Mouse (Mus musculus): ENCODE measurements around the gene G6pdx. TPM values are rescaled to one million over a fixed set of nuclear protein-coding genes. Genes with fewer than 3 reads are reported as not detected.

G6pdx gene
- total RNA-seq, 2 experiments from 2014 or later = 126 to 164 TPM

Other genes with a start within 250 kb of the G6pdx start
- gene Flna, start 179.4 kb downstream of the G6pdx start, total RNA-seq (2014; fragmentation: Nextera tagmentation) = 292 and 348 TPM in 2 replicates
- gene Flna, start 179.4 kb downstream of the G6pdx start, total RNA-seq (2017) = 465 and 529 TPM in 2 replicates
- 81.8 and 85.5 TPM in 2 replicates for gene Emd, start 174.5 kb downstream of the G6pdx start, total RNA-seq (2014; fragmentation: Nextera tagmentation)
- 71.0 and 75.6 TPM in 2 replicates for gene Emd, start 174.5 kb downstream of the G6pdx start, total RNA-seq (2017)
- gene Rpl10, start 158.4 kb downstream of the G6pdx start, total RNA-seq (2014; fragmentation: Nextera tagmentation) = 5,642 and 5,847 TPM in 2 replicates
- gene Rpl10, start 158.4 kb downstream of the G6pdx start, total RNA-seq (2017) = 1,448 and 1,548 TPM in 2 replicates
- gene Taz, start 147.3 kb downstream of the G6pdx start, total RNA-seq (2014; fragmentation: Nextera tagmentation) = 29.2 and 47.6 TPM in 2 replicates
- gene Taz, start 147.3 kb downstream of the G6pdx start, total RNA-seq (2017) = 30.8 and 41.0 TPM in 2 replicates
- 28.6 and 34.8 TPM in 2 replicates for gene Dnase1l1, start 146.9 kb downstream of the G6pdx start, total RNA-seq (2014; fragmentation: Nextera tagmentation)
- gene Dnase1l1, start 146.9 kb downstream of the G6pdx start, total RNA-seq (2017) = 5.0 and 9.1 TPM in 2 replicates
- gene Atp6ap1, start 132.1 kb downstream of the G6pdx start, total RNA-seq (2014; fragmentation: Nextera tagmentation) = 109 and 114 TPM in 2 replicates
- 127 and 132 TPM in 2 replicates for gene Atp6ap1, start 132.1 kb downstream of the G6pdx start, total RNA-seq (2017)
- 70.7 and 101 TPM in 2 replicates for gene Gdi1, start 124.2 kb downstream of the G6pdx start, total RNA-seq (2014; fragmentation: Nextera tagmentation)
- gene Gdi1, start 124.2 kb downstream of the G6pdx start, total RNA-seq (2017) = 15.4 and 20.4 TPM in 2 replicates
- 42.5 and 46.1 TPM in 2 replicates for gene Fam50a, start 116.2 kb downstream of the G6pdx start, total RNA-seq (2014; fragmentation: Nextera tagmentation)
- gene Fam50a, start 116.2 kb downstream of the G6pdx start, total RNA-seq (2017) = 50.3 and 59.5 TPM in 2 replicates
- 3.7 and 6.3 TPM in 2 replicates for gene Plxna3, start 100.1 kb downstream of the G6pdx start, total RNA-seq (2014; fragmentation: Nextera tagmentation)
- 2.5 and 2.6 TPM in 2 replicates for gene Plxna3, start 100.1 kb downstream of the G6pdx start, total RNA-seq (2017)
- gene Lage3, start 75.6 kb downstream of the G6pdx start, total RNA-seq (2014; fragmentation: Nextera tagmentation) = 72.4 and 93.2 TPM in 2 replicates
- gene Lage3, start 75.6 kb downstream of the G6pdx start, total RNA-seq (2017) = 23.5 and 28.4 TPM in 2 replicates
- gene Ubl4a, start 56.0 kb downstream of the G6pdx start, total RNA-seq (2014; fragmentation: Nextera tagmentation) = 49.7 and 50.3 TPM in 2 replicates
- 15.8 and 17.3 TPM in 2 replicates for gene Ubl4a, start 56.0 kb downstream of the G6pdx start, total RNA-seq (2017)
- 32.0 and 39.6 TPM in 2 replicates for gene Slc10a3, start 55.8 kb downstream of the G6pdx start, total RNA-seq (2014; fragmentation: Nextera tagmentation)
- gene Slc10a3, start 55.8 kb downstream of the G6pdx start, total RNA-seq (2017) = 12.8 and 18.3 TPM in 2 replicates
- gene Fam3a, start 35.9 kb downstream of the G6pdx start, total RNA-seq (2014; fragmentation: Nextera tagmentation) = 8.8 and 21.1 TPM in 2 replicates
- 12.3 and 14.7 TPM in 2 replicates for gene Fam3a, start 35.9 kb downstream of the G6pdx start, total RNA-seq (2017)
- 13.1 and 23.7 TPM in 2 replicates for gene Ikbkg, start 35.9 kb downstream of the G6pdx start, total RNA-seq (2014; fragmentation: Nextera tagmentation)
- gene Ikbkg, start 35.9 kb downstream of the G6pdx start, total RNA-seq (2017) = 23.1 and 57.0 TPM in 2 replicates
- not detected in 2 replicates for gene Gm6880, start 52.2 kb upstream of the G6pdx start, total RNA-seq (2014; fragmentation: Nextera tagmentation)
- not detected in 2 replicates for gene Gm6880, start 52.2 kb upstream of the G6pdx start, total RNA-seq (2017)
- gene Olfr1326-ps1, start 145.7 kb upstream of the G6pdx start, total RNA-seq (2014; fragmentation: Nextera tagmentation) = not detected in 2 replicates
- not detected in 2 replicates for gene Olfr1326-ps1, start 145.7 kb upstream of the G6pdx start, total RNA-seq (2017)
- gene Olfr1325, start 163.5 kb upstream of the G6pdx start, total RNA-seq (2014; fragmentation: Nextera tagmentation) = not detected in 2 replicates
- not detected in 2 replicates for gene Olfr1325, start 163.5 kb upstream of the G6pdx start, total RNA-seq (2017)
- not detected in 2 replicates for gene Gm5640, start 216.4 kb upstream of the G6pdx start, total RNA-seq (2014; fragmentation: Nextera tagmentation)
- gene Gm5640, start 216.4 kb upstream of the G6pdx start, total RNA-seq (2017) = not detected in 2 replicates

Data from granulocyte monocyte progenitor cell, adult 5-6 weeks (primary cell).